Mouse (Mus musculus) limb, embryonic 11.5 days (tissue): ENCODE results near the gene Lcn4. TPM values are rescaled to one million over a fixed set of nuclear protein-coding genes. Genes with fewer than 3 reads are reported as not detected.
A peak's percentile ranks its signal among the peaks of the same experiment; 100 is the strongest.

Experiments used
- ATAC-seq: fragments of 200-750 bp; cut with Nextera tagmentation; 2 replicates; pipeline ENCODE4 v1.8.0; 2017; ENCODE audit warnings: low read depth; ENCODE audit not compliant: insufficient number of reproducible peaks, low FRiP score, low TSS enrichment
- DNase-seq: peaks from one replicate; pipeline ENCODE4 v3.0.0-alpha.2; 2015; ENCODE audit warnings: low spot score
- H3K27ac ChIP-seq: fragments of 300-500 bp; sonication (generic); replicated peaks from 2 replicates; pipeline ENCODE4 v1.5.1; 2014; ENCODE audit warnings: low read depth, mild to moderate bottlenecking, low read length
- H3K27me3 ChIP-seq: fragments of 300-500 bp; sonication (generic); 2 replicates; pipeline ENCODE4 v1.6.1; 2014; ENCODE audit warnings: mild to moderate bottlenecking, low read length, mixed read lengths; ENCODE audit not compliant: control insufficient read depth, insufficient read depth
- H3K36me3 ChIP-seq: fragments of 300-500 bp; sonication (generic); 2 replicates; pipeline ENCODE4 v1.6.1; 2014; ENCODE audit warnings: mild to moderate bottlenecking, low read length, moderate library complexity, mixed read lengths; ENCODE audit not compliant: control insufficient read depth, insufficient read depth
- H3K4me1 ChIP-seq: fragments of 300-500 bp; sonication (generic); 2 replicates; pipeline ENCODE4 v1.6.1; 2014; ENCODE audit warnings: low read length, mixed read lengths; ENCODE audit not compliant: control insufficient read depth, insufficient read depth
- H3K4me2 ChIP-seq: fragments of 300-500 bp; sonication (generic); 2 replicates; pipeline ENCODE4 v1.6.1; 2014; ENCODE audit warnings: low read depth, mild to moderate bottlenecking, moderate library complexity; ENCODE audit not compliant: severe bottlenecking
- H3K4me3 ChIP-seq: fragments of 300-500 bp; sonication (generic); 2 replicates; pipeline ENCODE4 v1.5.1; 2014; ENCODE audit warnings: low read depth, low read length
- H3K9ac ChIP-seq: fragments of 300-500 bp; sonication (generic); 2 replicates; pipeline ENCODE4 v1.6.1; 2014; ENCODE audit warnings: mild to moderate bottlenecking, low read length
- H3K9me3 ChIP-seq: fragments of 300-500 bp; sonication (generic); 2 replicates; pipeline ENCODE4 v1.6.1; 2016; ENCODE audit warnings: low read length; ENCODE audit not compliant: control insufficient read depth
- WGBS: fragments of 180-500 bp; shearing (Covaris S2); extraction: QIAGEN DNeasy Blood & Tissue Kit; methylation state at CpG from one replicate; pipeline ENCODE4 v1.1.7; 2014; 5-methylcytosine and 5-hydroxymethylcytosine counted together
- polyA plus RNA-seq: library from polyadenylated mRNA; unstranded; fragments of >200 nt; fragmentation: Nextera tagmentation; extraction: Ambion mirVana; gene quantifications from 2 replicates; pipeline ENCODE4 v1.2.1, GENCODE M21; 2014

The Lcn4 gene
- polyA plus RNA-seq, 1 experiment from 2014 or later: not detected

DNA sequence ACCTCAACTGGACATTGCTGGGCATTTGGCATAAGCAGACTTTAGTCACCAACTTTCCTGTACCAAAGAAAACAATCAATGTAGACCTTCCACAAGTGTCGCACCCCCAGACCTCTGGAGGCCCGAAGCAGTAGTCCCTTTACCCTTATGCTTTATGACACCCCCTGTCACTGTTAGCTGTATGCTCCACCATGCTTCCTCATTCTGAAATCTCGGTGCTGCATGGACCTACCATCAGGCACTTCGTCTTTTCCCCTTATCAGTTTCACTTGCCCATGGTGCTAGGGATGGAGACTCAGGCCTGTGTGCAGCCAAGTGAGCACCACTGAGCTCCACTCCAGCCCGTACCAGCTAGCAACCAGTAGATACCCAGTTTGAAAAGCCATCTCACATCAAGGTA is 33.0 kb downstream of the Lcn4 start:
- WGBS: 87% methylated on average over 5 of the region's 5 CpGs
- H3K27ac ChIP-seq: no peak overlapping the region
- H3K9me3 ChIP-seq: no peaks in the 10 kb centered on the region
- peaks cover 23% of the 10 kb centered on the region for H3K36me3 ChIP-seq
- no peak for DNase-seq
- no peaks in the 10 kb centered on the region for H3K27me3 ChIP-seq
- H3K4me1 ChIP-seq: peaks cover 14% of the 10 kb centered on the region; the same call in 1 of the 2 replicates
- no peak for ATAC-seq
- H3K4me2 ChIP-seq: peak overlapping the region; percentile 74; the same call in 1 of the 2 replicates
- peak overlapping the region; percentile 3; the same call in 1 of the 2 replicates for H3K4me3 ChIP-seq
- H3K9ac ChIP-seq: no peak overlapping the region

DNA sequence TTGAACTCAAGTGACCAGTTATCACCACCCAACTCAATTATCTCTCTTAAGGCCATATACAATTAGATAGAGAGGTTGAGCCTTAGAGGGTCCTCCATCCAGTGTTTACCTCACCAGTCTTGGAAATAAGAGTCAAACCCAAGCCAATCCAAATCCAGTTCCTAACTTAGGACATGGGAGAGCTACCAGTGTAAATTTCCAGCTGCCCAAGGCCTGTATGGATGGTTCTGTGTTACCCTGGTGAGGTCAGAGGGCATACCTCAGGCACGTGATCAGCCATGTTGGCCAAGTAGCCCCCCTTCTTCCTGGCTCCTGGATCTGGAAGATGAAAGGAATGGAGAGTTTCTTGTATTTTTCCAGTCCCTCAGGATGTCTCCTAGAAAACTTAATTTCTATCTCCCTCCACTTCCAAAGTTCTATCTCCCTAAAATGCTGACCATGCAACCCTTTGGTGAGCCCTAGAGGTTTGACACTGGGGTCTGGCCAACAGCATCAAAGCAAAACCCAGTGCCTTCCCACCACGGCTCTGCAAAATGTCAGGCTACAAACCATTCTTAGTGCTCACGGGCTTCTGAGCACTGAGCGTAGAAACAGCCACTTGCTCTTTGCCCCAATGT is 33.7 kb downstream of the Lcn4 start:
- DNase-seq (no peak), ATAC-seq (no peak)
- H3K27ac ChIP-seq: no peak overlapping the region
- no peak overlapping the region for H3K4me3 ChIP-seq
- H3K9ac ChIP-seq: no peak overlapping the region
- peaks cover 14% of the 10 kb centered on the region; the same call in 1 of the 2 replicates for H3K4me1 ChIP-seq
- H3K9me3 ChIP-seq: no peaks in the 10 kb centered on the region
- no peaks in the 10 kb centered on the region for H3K27me3 ChIP-seq
- WGBS: 80% methylated on average over 4 of the region's 4 CpGs
- no peak overlapping the region for H3K4me2 ChIP-seq
- peaks cover 23% of the 10 kb centered on the region for H3K36me3 ChIP-seq

DNA sequence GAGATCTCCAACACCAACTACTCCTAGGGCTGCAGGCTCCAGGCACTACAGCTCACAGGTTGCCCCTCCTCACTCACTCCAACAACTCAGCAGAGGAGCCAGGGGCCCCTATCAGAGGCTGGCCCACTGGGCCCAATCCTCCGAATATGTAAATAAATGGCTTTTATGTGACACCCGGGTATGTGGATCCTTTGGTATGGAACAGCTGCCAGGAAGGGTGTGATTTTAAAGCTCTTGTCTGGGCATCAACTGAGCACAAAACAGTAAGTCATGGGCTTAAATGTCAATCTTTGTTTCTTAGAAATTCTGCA is 34.8 kb downstream of the Lcn4 start:
- DNase-seq (no peak), ATAC-seq (no peak)
- H3K36me3 ChIP-seq: peaks cover 23% of the 10 kb centered on the region
- H3K27ac ChIP-seq: no peak overlapping the region
- H3K9me3 ChIP-seq: no peaks in the 10 kb centered on the region
- no peaks in the 10 kb centered on the region for H3K27me3 ChIP-seq
- 56% methylated on average over 2 of the region's 2 CpGs for WGBS
- no peak overlapping the region for H3K4me2 ChIP-seq
- no peak overlapping the region for H3K9ac ChIP-seq
- peaks cover 14% of the 10 kb centered on the region; the same call in 1 of the 2 replicates for H3K4me1 ChIP-seq
- H3K4me3 ChIP-seq: no peak overlapping the region

DNA sequence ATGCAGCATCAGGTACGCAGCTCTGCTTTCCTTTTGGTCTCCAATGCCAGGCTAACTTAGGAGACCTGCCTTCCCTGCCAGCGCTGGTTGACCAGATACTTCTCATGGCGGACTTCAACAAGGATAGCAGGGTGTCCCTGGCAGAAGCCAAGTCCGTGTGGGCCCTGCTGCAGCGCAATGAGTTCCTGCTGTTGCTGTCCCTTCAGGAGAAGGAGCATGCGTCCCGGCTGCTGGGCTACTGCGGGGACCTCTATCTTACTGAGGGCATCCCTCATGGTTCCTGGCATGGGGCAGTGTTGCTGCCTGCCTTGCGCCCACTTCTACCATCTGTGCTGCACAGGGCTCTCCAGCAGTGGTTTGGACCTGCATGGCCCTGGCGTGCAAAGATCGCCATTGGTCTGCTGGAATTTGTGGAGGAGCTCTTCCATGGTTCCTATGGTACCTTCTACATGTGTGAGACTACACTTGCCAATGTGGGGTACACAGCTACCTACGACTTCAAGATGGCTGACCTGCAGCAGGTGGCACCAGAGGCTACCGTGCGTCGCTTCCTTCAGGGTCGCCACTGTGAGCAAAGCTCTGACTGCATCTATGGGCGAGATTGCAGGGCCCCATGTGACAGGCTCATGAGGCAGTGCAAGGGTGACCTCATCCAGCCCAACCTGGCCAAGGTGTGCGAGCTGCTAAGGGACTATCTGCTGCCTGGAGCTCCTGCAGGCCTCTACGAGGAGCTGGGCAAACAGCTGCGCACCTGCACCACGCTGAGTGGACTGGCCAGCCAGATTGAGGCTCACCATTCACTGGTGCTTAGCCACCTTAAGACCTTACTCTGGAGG is 35.4 kb downstream of the Lcn4 start:
- WGBS: 74% methylated on average over 21 of the region's 21 CpGs
- DNase-seq: no peak
- peaks cover 14% of the 10 kb centered on the region; the same call in 1 of the 2 replicates for H3K4me1 ChIP-seq
- no peak overlapping the region for H3K9ac ChIP-seq
- H3K4me2 ChIP-seq: no peak overlapping the region
- H3K36me3 ChIP-seq: peaks cover 23% of the 10 kb centered on the region
- no peaks in the 10 kb centered on the region for H3K9me3 ChIP-seq
- ATAC-seq: no peak
- no peak overlapping the region for H3K4me3 ChIP-seq
- H3K27ac ChIP-seq: no peak overlapping the region
- H3K27me3 ChIP-seq: no peaks in the 10 kb centered on the region

DNA sequence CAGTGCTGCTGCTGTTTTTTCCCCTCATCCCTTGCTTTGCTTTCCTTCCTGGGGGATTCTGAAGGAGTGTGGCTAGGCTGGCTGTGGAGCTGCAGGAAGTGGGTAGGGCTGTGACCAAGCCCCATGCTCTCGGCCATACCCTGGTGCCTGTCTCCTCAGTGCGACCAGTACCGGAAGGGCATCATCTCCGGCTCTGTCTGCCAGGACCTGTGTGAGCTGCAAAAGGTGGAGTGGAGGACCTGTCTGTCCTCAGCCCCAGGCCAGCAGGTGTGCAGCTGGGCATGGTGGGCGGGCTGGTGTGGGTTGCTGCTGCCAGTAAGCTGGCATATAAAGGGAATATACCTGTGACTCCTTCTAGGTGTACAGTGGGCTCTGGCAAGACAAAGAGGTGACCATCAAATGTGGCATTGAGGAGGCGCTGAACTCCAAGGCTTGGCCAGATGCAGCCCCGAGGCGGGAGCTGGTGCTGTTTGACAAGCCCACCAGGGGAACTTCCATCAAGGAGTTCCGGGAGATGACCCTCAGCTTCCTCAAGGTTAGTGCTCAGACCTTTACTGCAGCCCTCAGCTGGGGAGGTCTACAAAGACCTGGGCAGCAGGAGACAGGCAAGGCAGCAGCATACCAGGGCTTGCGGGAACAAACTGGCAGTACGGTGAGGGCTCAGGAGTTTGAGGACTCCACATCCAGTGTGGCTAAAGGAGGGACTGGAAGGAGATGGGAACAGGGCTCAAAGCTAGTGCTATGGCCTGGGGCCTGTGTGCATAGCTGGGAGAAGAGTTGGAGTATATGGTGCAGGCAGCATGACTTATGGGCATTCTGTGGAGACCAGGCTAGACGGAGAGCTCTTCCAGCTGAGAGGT is 36.2 kb downstream of the Lcn4 start:
- 61% methylated on average over 12 of the region's 12 CpGs for WGBS
- no peak for DNase-seq
- H3K4me3 ChIP-seq: no peak overlapping the region
- H3K27ac ChIP-seq: no peak overlapping the region; the same call in 1 of the 2 replicates
- no peaks in the 10 kb centered on the region for H3K9me3 ChIP-seq
- no peak overlapping the region for H3K4me2 ChIP-seq
- no peak for ATAC-seq
- H3K4me1 ChIP-seq: peaks cover 14% of the 10 kb centered on the region
- peaks cover 23% of the 10 kb centered on the region for H3K36me3 ChIP-seq
- no peaks in the 10 kb centered on the region for H3K27me3 ChIP-seq
- no peak overlapping the region for H3K9ac ChIP-seq

DNA sequence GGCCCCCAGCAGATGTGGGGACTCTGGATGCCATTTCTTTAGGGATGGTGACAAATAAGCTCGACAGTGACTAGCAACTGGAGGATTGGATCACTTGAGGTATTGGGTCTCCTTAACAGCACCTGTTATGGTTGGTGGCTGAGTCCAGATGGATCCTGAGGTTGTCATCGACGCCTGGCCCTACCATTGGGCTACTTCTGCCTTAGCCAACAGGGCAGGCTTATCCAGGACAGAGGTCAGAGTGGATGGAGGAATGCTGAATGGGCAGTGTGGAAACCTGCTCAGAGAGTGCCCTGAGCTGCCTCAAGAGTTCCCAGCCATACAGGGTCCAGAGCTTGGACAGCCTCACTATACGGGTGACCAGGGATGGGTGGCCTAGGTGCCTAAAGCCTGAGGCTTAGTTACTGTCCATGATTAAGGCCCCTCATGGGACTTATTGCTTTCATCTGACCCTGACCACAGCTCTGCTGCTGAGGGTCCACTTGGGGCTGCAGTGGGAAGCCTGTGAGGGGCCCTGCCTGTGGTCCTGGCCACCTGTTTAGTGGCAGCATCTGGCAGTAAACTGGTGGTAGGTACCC is 37.0 kb downstream of the Lcn4 start:
- DNase-seq: no peak
- 74% methylated on average over 4 of the region's 4 CpGs for WGBS
- Histone ChIP-seq H3K4me1 (peaks cover 22% of the 10 kb centered on the region), H3K9me3 (no peaks in the 10 kb centered on the region), H3K9ac (no peak overlapping the region), H3K4me3 (no peak overlapping the region), H3K27ac (no peak overlapping the region), H3K4me2 (no peak overlapping the region), H3K27me3 (no peaks in the 10 kb centered on the region), H3K36me3 (peaks cover 23% of the 10 kb centered on the region)
- no peak for ATAC-seq

DNA sequence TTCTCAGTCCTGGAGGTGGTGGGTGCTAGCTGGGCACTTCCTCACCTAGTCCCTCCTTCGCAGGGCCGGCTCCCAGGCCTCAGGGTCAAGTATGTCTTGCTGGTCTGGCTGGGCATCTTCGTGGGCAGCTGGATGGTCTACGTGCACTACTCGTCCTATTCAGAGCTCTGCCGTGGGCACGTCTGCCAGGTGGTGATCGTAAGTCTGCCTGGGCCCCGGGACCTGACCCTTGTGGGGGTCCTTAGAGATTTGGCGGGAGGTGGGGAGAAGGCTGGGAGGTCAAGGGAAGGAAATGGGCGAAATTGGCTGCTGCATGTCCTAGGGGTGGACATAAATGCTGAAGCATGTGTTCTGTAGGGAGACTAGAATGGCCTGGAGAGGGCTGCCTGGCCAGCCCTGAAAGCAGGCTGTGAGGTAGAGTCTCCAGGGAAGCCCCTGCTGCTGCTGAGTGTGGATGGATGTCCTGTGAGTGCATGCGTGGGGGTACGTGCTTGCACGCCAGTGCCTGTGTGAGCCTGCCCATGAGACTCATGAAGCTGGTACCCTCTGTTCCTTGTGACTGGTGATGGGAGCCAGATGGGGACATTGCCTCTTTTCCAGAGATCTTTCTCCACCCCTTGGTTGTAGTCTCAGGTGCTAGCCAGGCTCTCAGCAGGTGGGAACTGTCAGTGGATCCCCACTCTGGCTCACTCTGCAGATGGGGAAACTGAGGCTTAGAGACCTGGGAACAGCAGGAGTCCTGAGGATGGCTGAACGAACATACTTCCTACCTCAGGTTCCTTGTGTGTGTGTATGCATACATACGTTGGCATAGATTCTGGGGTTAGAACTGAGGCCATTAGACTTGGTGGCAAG is 38.3 kb downstream of the Lcn4 start:
- no peak overlapping the region for H3K4me3 ChIP-seq
- H3K27ac ChIP-seq: no peak overlapping the region
- H3K9me3 ChIP-seq: no peaks in the 10 kb centered on the region
- peaks cover 15% of the 10 kb centered on the region for H3K4me1 ChIP-seq
- ATAC-seq (no peak), DNase-seq (no peak)
- 85% methylated on average over 16 of the region's 16 CpGs for WGBS
- H3K9ac ChIP-seq: no peak overlapping the region
- no peaks in the 10 kb centered on the region for H3K27me3 ChIP-seq
- peaks cover 11% of the 10 kb centered on the region for H3K36me3 ChIP-seq
- no peak overlapping the region for H3K4me2 ChIP-seq
